Mouse (Mus musculus) left cerebral cortex, adult 18-20 months (tissue): ENCODE measurements around the gene Gm7579. TPM values are rescaled to one million over a fixed set of nuclear protein-coding genes. Genes with fewer than 3 reads are reported as not detected.
A peak's percentile ranks its signal among the peaks of the same experiment; 100 is the strongest.
"Not testable (repeated sequence)": the region's sequence is repeated elsewhere in the genome, so short reads cannot be mapped to it uniquely, and the experiment has no call there.

Source experiments
- DNase-seq, 2 experiments: peaks; one replicate each; pipeline ENCODE4 v3.0.0; 2021 to 2022; ENCODE audit warnings: low spot score in 2 of 2, mixed read lengths in 1 of 2
- long read RNA-seq, 2 experiments: library from polyadenylated mRNA; stranded (forward); transcript quantifications; one replicate each; pipeline ENCODE4 v2.0.0; 2021
- total RNA-seq, 2 experiments: library from RNA; stranded (reverse); gene quantifications; 2 replicates each; pipeline ENCODE4 v1.2.3; 2021

Gene Gm7579
- total RNA-seq, result not detected
- long read RNA-seq, experiment 1, result 0 reads
- long read RNA-seq, experiment 2, result 0 reads

GRCm38 (mm10) chr7:142211559-142211958, at the start of gene Gm7579:
TSS of gene Gm7579 (plus strand) at chr7:142211859.
- DNase-seq, result no peak

GRCm38 (mm10) chr7:142165639-142166038, 46.0 kb upstream of the Gm7579 start, which contains the start of gene Gm4553:
TSS of gene Gm4553 (minus strand) at chr7:142165739.
- DNase-seq, result not testable (repeated sequence)

- DNase-seq, result no peak
These were observed 41.8 kb upstream of the Gm7579 start for GRCm38 (mm10) chr7:142169836-142170235.

- not testable (repeated sequence) for DNase-seq
These were observed 35.8 kb upstream of the Gm7579 start, which contains the start of gene Krtap5-2 for GRCm38 (mm10) chr7:142175905-142176304. TSS of gene Krtap5-2 (minus strand) at chr7:142176005.

GRCm38 (mm10) chr7:142178685-142179084, 33.0 kb upstream of the Gm7579 start:
- no peak for DNase-seq

- no peak for DNase-seq
These were observed 30.6 kb upstream of the Gm7579 start for GRCm38 (mm10) chr7:142181021-142181420.

GRCm38 (mm10) chr7:142188156-142188555, 23.5 kb upstream of the Gm7579 start:
- no peak for DNase-seq

GRCm38 (mm10) chr7:142190289-142190688, 21.4 kb upstream of the Gm7579 start, which contains the start of gene Gm10153:
TSS of gene Gm10153 (minus strand) at chr7:142190389.
- no peak for DNase-seq

GRCm38 (mm10) chr7:142198748-142199147, 12.9 kb upstream of the Gm7579 start:
- no peak for DNase-seq

GRCm38 (mm10) chr7:142201064-142201463, 10.6 kb upstream of the Gm7579 start, which contains the start of gene Krtap5-3:
TSS of gene Krtap5-3 (plus strand) at chr7:142201364.
- no peak for DNase-seq

- no peak for DNase-seq
These were observed 6.2 kb upstream of the Gm7579 start for GRCm38 (mm10) chr7:142205488-142205887.

GRCm38 (mm10) chr7:142206891-142207290, 4.8 kb upstream of the Gm7579 start:
- DNase-seq, result not testable (repeated sequence)

- not testable (repeated sequence) for DNase-seq
These were observed 477 bp downstream of the Gm7579 start for GRCm38 (mm10) chr7:142212136-142212535.

- no peak for DNase-seq
These were observed 12.9 kb downstream of the Gm7579 start for GRCm38 (mm10) chr7:142224518-142224917.

GRCm38 (mm10) chr7:142229871-142230270, 18.2 kb downstream of the Gm7579 start, which contains the start of gene Krtap5-5:
TSS of gene Krtap5-5 (minus strand) at chr7:142229971.
- DNase-seq, result not testable (repeated sequence)

- DNase-seq, result no peak
These were observed 19.9 kb downstream of the Gm7579 start for GRCm38 (mm10) chr7:142231540-142231939.

- no peak for DNase-seq
These were observed 29.3 kb downstream of the Gm7579 start, which contains the start of gene Gm40460 for GRCm38 (mm10) chr7:142240978-142241377. TSS of gene Gm40460 (minus strand) at chr7:142241078.

- peak; percentile 47 to 50 for DNase-seq
These were observed 38.2 kb downstream of the Gm7579 start for GRCm38 (mm10) chr7:142249824-142250223.

GRCm38 (mm10) chr7:142255517-142255916, 43.9 kb downstream of the Gm7579 start:
- peak; percentile 35 to 46 for DNase-seq

- DNase-seq, result not testable (repeated sequence)
These were observed 46.6 kb downstream of the Gm7579 start, which contains the start of gene Gm2431 for GRCm38 (mm10) chr7:142258254-142258653. TSS of gene Gm2431 (minus strand) at chr7:142258354.
